Mouse (Mus musculus): ENCODE measurements around the gene Zfp607b.

Zfp607b gene

GRCm38 (mm10) chr7:27688815-27689612 lies at the start of gene Zfp607b:
Gene Zfp607b, plus strand, starts transcription at chr7:27689340.
- peak; percentile 96 for DNase-seq

- no peak for DNase-seq
Measured at GRCm38 (mm10) chr7:27644471-27644870, 44.7 kb upstream of the Zfp607b start.

GRCm38 (mm10) chr7:27646516-27646915 lies 42.6 kb upstream of the Zfp607b start:
- no peak for DNase-seq

DNA sequence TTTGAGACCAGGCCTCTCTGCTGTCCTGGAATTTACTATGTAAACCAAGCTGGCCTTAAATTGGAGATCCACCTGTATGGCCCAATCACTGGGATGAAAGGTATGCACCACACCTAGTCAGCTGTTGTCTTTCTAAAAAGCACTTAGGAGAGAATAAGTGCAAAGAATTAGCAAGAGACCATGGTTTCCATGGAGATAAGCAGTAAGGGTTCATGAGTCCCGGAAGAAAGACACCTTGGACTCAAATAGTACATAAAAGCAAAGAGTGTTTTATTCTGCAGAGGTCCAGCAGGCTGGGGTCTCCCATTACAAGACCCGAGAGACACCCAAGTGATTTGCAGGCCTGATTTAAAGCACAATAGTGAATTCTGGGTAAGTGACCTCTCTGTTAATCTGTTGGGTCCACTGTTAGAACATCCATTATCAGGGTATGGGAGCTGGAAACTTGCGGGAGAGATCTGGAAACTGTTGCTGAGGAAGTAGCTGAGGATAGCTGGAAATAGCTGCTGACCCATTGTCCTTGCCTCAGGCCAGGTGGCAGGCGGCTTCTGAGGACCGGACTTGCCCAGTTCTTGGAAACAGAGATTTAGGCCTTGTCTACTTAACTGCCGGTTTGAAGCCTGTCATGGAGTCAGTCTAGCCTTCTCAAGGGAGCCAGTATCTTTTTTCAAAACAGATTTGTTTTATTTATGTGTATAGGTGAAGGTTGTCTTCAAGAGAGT lies 41.7 kb upstream of the Zfp607b start:
- no peak for DNase-seq

- DNase-seq: no peak
Measured at GRCm38 (mm10) chr7:27649723-27650122, 39.4 kb upstream of the Zfp607b start.

DNA sequence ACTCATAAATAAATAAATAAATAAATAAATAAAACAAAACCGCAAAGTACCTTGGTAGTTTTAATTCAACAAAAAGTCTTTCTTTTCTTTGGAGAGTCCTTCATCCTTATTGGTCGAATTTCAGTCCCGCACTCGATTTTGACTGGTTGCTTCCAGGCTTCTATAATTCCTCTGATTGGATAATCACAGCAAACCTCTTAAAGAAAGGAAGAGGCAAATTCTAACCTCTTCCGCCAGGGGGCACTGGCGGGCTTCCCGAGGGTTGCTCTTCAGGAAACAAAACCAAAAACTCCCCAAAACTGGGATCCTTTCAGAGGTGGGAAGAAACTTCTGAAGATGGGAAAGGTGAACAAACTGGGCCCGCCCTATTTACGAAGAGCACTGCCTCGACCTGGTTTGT lies 38.2 kb upstream of the Zfp607b start:
- peak; percentile 87 for DNase-seq

DNA sequence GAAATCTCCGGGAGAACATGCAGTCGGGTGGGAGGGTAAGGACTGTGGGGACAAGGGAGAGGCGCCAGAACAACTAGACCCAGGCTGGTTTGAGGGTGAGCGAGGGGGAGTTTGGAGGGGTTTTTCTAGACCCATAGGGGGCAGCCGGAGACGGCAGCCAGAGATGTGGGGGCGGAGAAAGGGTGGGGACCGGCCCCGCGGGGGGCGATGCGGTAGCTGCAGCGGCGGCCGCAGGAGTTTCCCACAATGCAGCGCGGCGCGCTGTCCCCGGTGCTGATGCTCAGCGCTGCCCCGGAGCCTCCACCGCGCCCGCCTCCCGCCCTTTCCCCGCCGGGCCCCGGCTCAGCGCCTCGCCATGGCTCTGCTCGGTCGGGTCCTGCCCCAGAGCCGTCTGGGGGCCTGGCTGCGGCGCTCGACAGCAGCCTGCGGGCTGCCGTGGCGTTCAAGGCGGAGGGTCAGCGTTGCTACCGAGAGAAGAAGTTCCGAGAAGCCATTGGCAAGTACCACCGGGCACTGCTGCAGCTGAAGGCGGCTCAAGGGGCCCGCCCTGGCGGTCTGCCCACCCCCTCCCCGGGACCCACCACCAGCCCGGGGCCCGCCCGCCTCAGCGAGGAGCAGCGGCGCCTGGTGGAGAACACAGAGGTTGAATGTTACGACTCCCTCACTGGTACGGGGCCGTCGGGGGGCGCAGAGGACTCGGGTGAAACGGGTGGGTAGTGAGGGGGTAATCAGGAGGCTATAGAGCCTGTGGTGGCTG lies 35.3 kb upstream of the Zfp607b start, which contains the start of gene Ttc9b:
Ttc9b (plus strand) TSS at position 235 of the 757 bp plus-strand sequence.
- DNase-seq: peak; percentile 60

GRCm38 (mm10) chr7:27654607-27655276 lies 34.4 kb upstream of the Zfp607b start:
- DNase-seq: peak; percentile 9

DNA sequence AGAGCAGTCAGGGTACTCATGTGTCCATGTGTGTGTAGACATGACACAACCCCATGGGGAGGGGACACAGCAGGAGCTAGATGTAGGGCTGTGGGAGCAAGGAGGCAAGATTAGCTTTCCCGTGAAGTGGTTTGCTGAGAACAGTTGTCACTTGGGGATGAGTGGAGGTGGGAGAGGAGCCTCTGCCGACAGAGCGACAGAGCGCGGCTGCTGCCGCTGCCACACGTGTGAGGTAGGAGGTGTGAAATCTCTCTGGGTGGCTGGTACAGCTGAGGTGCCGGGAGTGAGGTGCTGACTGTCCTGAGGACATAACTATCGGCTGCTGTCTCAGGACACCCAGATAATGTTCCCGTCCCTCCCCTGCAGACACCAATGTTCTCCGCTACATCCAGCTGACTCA lies 33.6 kb upstream of the Zfp607b start:
- DNase-seq: no peak

GRCm38 (mm10) chr7:27656600-27656999 lies 32.5 kb upstream of the Zfp607b start:
- DNase-seq: no peak

DNA sequence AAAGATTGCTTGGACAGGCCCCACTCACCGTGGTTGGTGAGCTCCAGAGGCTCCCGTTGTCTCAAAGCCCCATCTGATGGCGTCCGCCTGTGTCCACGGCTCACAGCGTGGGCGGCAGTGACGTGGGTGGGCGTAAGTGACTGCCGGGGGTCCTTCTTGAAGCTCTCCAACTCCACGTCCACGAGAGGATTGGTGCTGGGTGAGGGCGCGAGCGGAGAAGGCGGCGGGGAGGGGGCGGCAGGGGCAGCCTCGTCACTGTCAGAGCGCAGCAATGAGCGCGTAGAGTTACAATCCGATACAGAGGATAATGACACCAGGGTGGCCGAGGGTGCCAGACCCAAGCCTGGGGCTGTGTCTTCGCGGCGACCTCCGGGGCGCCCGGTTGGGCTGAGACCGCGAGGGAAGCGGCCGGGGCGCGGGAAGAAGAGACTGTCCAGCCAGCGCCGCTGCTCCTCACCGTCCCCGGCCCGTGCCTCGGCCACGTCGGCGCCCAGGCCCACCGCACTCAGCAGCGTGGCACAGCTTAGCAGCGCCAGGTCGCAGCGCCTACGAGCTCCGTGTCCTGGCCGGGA lies 31.2 kb upstream of the Zfp607b start:
- DNase-seq: no peak

- no peak for DNase-seq
Measured at GRCm38 (mm10) chr7:27658712-27659663, 30.2 kb upstream of the Zfp607b start.

DNA sequence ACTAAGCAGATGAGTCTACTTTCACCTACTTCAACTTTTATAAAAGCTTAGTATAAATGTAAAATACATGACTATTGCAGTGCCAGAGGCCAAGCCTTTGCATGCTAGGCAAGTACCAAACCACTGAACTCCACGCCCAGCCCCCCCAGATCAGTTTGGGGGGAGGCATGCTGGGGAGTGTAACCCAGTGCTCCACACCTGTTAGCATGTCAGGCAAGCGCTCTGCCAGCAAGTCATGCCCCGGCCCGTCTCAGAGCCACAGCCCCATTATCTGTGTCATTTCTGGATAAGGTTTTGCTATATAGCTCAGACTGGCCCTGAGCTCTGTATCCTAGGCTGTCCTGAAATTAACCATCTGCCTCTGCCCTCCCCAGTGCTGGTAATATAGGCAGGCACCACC lies 27.1 kb upstream of the Zfp607b start:
- DNase-seq: no peak

DNA sequence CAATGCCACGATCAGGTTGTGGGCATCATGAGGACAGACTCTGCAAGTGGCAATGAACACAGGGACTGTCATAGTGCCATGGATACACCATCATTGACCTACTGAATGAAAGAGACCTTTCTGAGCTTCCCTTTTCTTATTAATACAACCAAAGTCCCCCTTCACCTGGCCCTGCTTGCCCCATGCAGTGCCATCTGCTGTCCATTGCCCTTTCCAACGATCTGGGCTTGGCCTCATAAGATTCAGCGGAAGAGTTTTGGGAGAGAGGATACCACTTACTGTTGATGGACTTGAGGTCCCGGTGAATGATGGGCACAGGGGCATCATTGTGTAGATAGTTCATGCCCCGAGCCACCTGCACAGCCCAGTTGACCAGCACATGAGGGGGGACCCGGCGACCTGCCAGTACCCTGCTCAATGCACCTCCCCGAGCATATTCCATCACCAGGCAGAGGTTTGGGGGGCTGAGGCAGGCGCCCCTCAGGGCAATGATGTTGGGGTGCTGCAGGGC lies 16.0 kb upstream of the Zfp607b start:
- no peak for DNase-seq

- DNase-seq: peak; percentile 22
Measured at GRCm38 (mm10) chr7:27673575-27674131, 15.5 kb upstream of the Zfp607b start.

GRCm38 (mm10) chr7:27674195-27674521 lies 15.0 kb upstream of the Zfp607b start:
- DNase-seq: no peak

DNA sequence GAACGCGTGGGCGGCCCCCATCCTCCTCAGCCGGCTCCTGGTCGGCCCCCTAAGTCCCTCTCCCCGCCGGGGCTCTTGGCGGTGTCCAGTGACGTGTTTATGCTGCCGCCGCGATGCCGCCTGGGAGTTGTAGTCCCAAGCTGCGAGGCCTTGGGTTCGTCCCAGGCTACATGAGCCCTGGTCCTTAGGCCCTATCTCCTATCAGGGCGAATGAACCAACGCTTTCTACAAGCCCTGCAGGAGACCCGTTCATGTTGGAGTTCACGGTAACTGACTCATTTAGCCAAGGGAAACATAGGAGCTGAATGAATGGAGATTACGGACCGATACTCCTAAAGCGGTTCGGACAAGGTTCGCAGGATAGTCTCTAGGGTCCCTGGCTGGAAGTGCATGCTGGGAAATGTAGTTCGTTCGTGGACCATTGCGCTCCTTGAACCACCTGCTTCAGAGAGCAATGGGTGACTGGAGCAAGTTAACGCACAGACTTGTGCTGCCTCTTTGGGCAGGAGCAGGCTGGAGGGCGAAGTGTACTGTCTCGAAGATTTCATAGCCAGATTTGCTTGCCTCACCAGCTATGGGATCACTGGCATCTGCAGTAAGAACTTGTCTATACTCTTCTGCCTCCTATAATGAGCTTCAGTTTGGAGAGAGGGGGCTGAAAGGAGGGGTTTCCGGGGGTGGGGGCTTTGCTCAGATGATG lies 14.5 kb upstream of the Zfp607b start, which contains the start of gene Map3k10:
Map3k10 (minus strand) TSS at position 77 of the 700 bp plus-strand sequence.
- peak; percentile 95 for DNase-seq

DNA sequence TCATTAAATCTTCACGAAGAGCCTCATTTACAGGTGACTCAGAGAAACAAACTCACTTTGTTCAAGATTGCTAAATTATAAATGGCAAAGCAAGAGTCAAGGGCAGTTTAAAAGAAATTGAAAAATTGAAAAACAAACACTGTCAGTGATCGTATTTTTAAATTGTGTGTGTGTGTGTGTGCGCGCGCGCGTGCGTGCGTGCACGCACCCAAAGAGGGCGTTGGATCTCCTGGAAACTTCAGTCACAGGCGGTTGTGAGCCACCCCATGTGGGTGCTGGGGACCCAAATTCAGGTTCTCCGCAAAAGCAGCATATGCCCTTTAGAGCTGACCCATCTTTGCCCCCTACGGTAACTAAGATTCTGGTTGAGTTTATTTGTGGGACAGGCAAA lies 13.9 kb upstream of the Zfp607b start:
- DNase-seq: no peak

DNA sequence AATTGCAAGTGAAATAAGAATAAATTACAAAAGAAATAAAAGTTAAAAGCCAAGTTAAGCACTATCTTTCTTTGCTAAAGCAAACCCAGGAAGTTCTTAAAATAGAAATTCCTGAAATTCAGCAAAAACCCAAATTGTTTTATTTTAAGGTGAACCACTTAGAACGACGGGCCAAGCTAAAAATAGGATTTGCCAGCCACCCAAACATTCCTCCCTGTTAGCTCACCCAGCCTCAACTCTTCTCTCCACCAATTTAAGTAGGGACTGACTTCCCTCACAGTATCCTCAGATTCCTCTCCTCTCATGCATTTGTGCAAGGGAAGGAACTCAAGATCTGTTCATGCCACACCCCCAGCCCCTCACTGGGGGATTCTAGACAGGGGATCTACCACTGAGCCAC lies 5.9 kb upstream of the Zfp607b start:
- DNase-seq: no peak

DNA sequence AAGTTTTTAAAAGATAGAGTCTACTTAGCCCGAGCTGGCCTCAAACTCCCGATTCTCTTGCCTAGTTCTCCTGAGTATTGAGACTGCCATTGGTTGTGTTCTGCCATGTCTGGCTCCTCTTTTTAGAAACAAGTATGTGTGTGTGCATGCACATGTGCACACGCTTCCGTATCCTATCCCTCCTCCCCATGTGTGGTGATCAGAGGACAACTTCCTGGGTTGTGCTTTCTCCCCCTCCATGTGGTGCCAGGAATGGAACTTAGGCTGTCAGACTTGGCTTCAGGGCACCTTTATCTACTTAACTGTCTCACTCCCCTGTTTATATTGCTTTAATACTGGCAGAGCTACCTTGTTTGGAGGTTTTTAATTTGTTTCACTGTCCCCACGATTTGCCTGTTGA lies 3.9 kb upstream of the Zfp607b start:
- no peak for DNase-seq
